Mouse (Mus musculus) splenic B cell, adult 2 months (primary cell): Measurements from ENCODE around the gene Gli1.

Experiments used
- DNase-seq: peaks from one replicate; pipeline ENCODE4 v3.0.0-alpha.2; 2011; ENCODE audit warnings: low read depth, low spot score
- H3K27me3 ChIP-seq: 2 replicates; pipeline ENCODE4 v1.6.1; 2012; ENCODE audit warnings: mild to moderate bottlenecking, low read length, moderate library complexity, mixed read lengths; ENCODE audit not compliant: control insufficient read depth, poor library complexity, insufficient read depth, severe bottlenecking
- H3K36me3 ChIP-seq: 2 replicates; pipeline ENCODE4 v1.6.1; 2012; ENCODE audit warnings: mild to moderate bottlenecking, low read length, moderate library complexity, mixed read lengths; ENCODE audit not compliant: control insufficient read depth, poor library complexity, insufficient read depth, severe bottlenecking

Gene Gli1

GRCm38 (mm10) chr10:127336952-127337351 is 4.8 kb downstream of the Gli1 start:
- no peaks in the 10 kb centered on the region for H3K36me3 ChIP-seq
- no peak for DNase-seq

GRCm38 (mm10) chr10:127335271-127335670 is 6.5 kb downstream of the Gli1 start:
- no peaks in the 10 kb centered on the region; the same call in 1 of the 2 replicates for H3K27me3 ChIP-seq
- H3K36me3 ChIP-seq: no peaks in the 10 kb centered on the region
- peak; percentile 36 for DNase-seq

More at GRCm38 (mm10) chr10:127336952-127337351, 4.8 kb downstream of the Gli1 start:
- H3K27me3 ChIP-seq: peaks cover 3% of the 10 kb centered on the region; the same call in 1 of the 2 replicates

GRCm38 (mm10) chr10:127333152-127333551 is 8.6 kb downstream of the Gli1 start:
- H3K36me3 ChIP-seq: peaks cover 11% of the 10 kb centered on the region
- no peaks in the 10 kb centered on the region; the same call in 1 of the 2 replicates for H3K27me3 ChIP-seq
- DNase-seq: peak; percentile 66

- DNase-seq: peak; percentile 42
- Histone ChIP-seq H3K36me3 (peaks cover 15% of the 10 kb centered on the region), H3K27me3 (no peaks in the 10 kb centered on the region; the same call in 1 of the 2 replicates)
Observed at GRCm38 (mm10) chr10:127332211-127332874, 9.4 kb downstream of the Gli1 start.

- no peak for DNase-seq
- H3K36me3 ChIP-seq: peaks cover 22% of the 10 kb centered on the region
- H3K27me3 ChIP-seq: no peaks in the 10 kb centered on the region
Observed at GRCm38 (mm10) chr10:127330212-127330611, 11.6 kb downstream of the Gli1 start.

- Histone ChIP-seq H3K27me3 (no peaks in the 10 kb centered on the region), H3K36me3 (peaks cover 22% of the 10 kb centered on the region)
- DNase-seq: no peak
Observed at GRCm38 (mm10) chr10:127327461-127328145, 14.2 kb downstream of the Gli1 start.

- DNase-seq: no peak
- Histone ChIP-seq H3K27me3 (no peaks in the 10 kb centered on the region), H3K36me3 (peaks cover 22% of the 10 kb centered on the region)
Observed at GRCm38 (mm10) chr10:127326828-127327227, 14.9 kb downstream of the Gli1 start.

- H3K27me3 ChIP-seq: no peaks in the 10 kb centered on the region
- H3K36me3 ChIP-seq: peaks cover 22% of the 10 kb centered on the region
- DNase-seq: peak; percentile 29
Observed at GRCm38 (mm10) chr10:127326017-127326801, 15.6 kb downstream of the Gli1 start.

- DNase-seq: peak; percentile 27
- H3K27me3 ChIP-seq: no peaks in the 10 kb centered on the region
- peaks cover 22% of the 10 kb centered on the region for H3K36me3 ChIP-seq
Observed at GRCm38 (mm10) chr10:127325454-127326016, 16.2 kb downstream of the Gli1 start.

GRCm38 (mm10) chr10:127324495-127324894 is 17.3 kb downstream of the Gli1 start:
- DNase-seq: peak; percentile 94
- Histone ChIP-seq H3K36me3 (peaks cover 20% of the 10 kb centered on the region), H3K27me3 (no peaks in the 10 kb centered on the region)

- peak; percentile 73 for DNase-seq
- Histone ChIP-seq H3K27me3 (no peaks in the 10 kb centered on the region), H3K36me3 (peaks cover 11% of the 10 kb centered on the region)
Observed at GRCm38 (mm10) chr10:127323131-127323855, 18.5 kb downstream of the Gli1 start.

- Histone ChIP-seq H3K36me3 (peaks cover 10% of the 10 kb centered on the region), H3K27me3 (no peaks in the 10 kb centered on the region)
- DNase-seq: no peak
Observed at GRCm38 (mm10) chr10:127322669-127323068, 19.1 kb downstream of the Gli1 start.

- DNase-seq: no peak
- Histone ChIP-seq H3K27me3 (no peaks in the 10 kb centered on the region), H3K36me3 (peaks cover 6% of the 10 kb centered on the region; the same call in 1 of the 2 replicates)
Observed at GRCm38 (mm10) chr10:127322178-127322577, 19.6 kb downstream of the Gli1 start.

GRCm38 (mm10) chr10:127321621-127322020 is 20.2 kb downstream of the Gli1 start, which contains the start of gene Arhgap9:
Gene Arhgap9 (plus strand): TSS chr10:127321964.
- peak; percentile 52 for DNase-seq
- Histone ChIP-seq H3K27me3 (no peaks in the 10 kb centered on the region), H3K36me3 (peaks cover 3% of the 10 kb centered on the region; the same call in 1 of the 2 replicates)
